Mouse (Mus musculus) frontal cortex, postnatal 25 days (tissue): ENCODE measurements around the gene Atp5c1.
A peak's percentile ranks its signal among the peaks of the same experiment; 100 is the strongest.

ENCODE experiments used
- DNase-seq, 2 experiments: peaks; one replicate each; pipeline ENCODE4 v3.0.0; 2022; ENCODE audit warnings: low spot score in 2 of 2

Gene Atp5c1

DNA sequence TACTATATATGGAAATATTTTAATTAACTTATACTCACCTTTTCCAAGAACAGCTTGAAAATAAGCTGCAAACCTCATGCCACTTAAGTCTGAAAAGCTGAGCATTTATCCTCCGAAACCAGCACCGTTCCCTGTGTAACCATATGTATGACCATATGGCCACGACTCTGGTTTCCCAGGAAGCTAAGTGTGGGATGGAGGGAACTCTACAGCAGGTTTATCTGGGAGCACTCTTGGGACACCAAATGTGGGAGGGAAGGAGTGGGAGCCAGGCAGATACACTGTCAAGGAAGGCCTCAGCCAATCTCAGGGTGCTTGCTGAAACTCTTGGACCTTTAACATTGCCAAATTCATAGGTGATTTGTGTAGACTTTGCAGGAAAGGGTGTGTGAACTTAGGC is 29.4 kb downstream of the Atp5c1 start:
- DNase-seq, result peak in 1 of 2 experiments; percentile 29

DNA sequence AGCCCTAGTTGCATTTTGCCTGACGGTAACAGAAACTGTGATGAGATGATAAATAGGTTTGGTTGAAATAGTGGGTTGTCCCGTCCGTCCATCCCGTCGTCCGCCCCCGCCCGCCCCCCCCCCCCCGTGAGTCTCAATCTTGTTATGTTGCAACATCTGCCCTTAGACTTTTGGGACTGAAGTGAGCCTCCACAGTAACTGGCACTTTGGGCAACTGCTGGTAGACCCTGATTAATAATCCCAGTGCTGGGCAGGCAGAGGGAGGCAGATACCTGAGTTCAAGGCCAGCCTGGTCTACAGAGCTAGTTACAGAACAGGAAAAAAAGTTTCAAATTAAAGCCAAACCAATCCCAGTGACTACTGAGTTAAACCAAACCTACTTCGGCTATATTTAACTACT is 30.9 kb downstream of the Atp5c1 start:
- DNase-seq, result no peak

GRCm38 (mm10) chr2:10048461-10048860 is 31.8 kb downstream of the Atp5c1 start, which contains the start of gene Taf3:
TSS of gene Taf3 (minus strand) at chr2:10048596.
- DNase-seq, result peak; percentile 81 to 82

GRCm38 (mm10) chr2:10047758-10048436 is 32.4 kb downstream of the Atp5c1 start:
- no peak for DNase-seq

GRCm38 (mm10) chr2:10034976-10035375 is 45.3 kb downstream of the Atp5c1 start:
- no peak for DNase-seq

GRCm38 (mm10) chr2:10033684-10034083 is 46.6 kb downstream of the Atp5c1 start:
- no peak for DNase-seq

DNA sequence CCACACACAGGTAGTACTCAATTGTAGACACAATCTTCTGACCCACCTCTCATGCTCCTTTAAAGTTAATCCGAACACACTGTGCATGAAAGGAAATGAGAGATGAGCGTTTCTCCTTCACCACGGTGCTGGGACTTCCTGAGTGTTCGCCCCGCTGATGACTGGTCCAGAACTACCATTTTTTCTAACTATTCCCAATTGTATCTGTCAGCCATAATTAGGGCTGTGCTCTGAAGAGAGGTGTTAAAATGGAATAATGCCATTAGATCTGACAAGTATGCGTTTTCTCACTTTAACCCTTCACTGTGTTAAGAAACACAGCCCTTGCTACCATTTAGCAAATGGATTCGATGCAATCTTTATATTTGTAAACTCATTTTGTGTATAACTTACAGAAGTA is 50.6 kb downstream of the Atp5c1 start:
- DNase-seq, result no peak

- DNase-seq, result no peak
These were observed 56.0 kb downstream of the Atp5c1 start for GRCm38 (mm10) chr2:10024264-10024663.

DNA sequence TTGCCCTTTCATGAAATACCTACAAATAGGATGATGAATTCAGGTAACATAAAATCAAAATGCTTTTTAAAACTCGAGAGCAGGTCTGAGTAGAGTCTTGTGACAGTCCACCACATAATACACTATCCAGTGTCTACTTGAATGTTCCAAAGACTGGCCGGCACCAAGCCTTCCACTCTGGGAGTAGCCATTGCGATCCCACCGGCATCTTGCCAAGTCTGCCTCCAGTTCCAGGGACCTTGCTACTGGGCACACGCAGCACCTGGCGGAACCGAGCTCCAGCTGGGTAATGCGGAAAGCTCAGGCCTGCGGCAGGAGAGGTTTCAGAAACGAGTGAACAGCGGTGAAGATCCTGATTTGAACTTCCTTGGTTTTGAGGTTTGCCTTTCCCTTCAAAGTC is 59.0 kb downstream of the Atp5c1 start:
- no peak for DNase-seq

DNA sequence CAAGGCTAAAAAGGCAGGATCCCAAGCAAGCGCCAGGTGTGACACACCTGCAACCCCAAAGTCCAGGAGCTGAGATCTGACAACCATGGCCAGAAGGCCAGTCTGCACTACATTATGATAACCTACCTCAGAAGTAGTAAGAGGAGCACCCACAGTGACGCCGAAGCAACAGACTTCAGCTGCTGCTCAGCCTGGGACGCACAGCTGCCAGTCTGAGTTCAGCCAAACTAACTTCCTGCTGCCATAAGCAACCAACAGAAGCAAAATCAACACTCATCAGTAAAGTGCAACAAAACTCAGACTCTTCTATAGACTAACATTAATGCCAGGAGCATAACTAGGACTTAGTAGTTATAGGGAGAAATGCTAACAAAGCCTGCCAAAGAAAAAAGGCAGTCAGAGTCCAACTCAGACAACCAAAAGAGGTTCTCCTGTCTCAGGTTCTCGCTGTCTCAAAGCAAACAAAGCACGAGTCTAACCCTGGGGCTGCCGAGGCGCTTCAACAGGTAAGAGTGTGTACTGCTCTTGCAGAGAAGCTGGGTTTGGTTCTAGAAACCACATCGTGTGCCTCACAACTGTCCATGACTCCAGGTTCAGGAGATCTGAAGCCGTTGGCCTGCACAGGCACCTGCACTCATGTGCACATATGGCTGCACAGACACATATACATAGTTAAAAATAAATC is 65.2 kb downstream of the Atp5c1 start:
- DNase-seq, result no peak

DNA sequence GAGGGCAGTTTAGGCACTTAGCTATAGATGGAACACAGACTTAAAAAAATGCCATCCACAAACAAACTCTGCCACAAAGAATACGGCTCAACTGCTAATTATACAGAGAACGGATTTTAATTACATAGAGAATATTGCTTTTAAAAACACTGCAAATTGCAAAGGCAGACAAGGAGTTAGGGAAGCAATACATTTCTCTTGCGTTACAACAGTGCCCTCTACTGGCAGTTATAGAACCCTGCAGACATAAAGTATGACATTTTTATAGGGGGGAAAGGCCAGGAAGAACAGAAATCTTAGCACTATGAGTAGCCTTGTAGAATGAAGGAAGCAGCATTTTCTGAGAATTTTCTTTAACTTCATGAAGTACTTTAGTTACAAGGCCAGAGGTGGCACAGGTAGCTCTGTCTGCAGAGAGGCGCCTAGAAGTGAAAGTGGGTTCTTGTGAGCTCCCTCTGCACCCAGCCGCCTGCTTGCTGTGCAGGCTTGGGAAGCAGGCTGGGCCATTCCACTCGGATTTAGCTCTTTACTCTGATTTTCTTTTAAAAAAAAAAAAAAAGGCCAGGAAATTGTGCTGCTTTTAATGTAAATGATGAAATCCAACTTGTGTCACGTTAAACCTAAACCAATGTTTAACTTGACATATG is 69.9 kb downstream of the Atp5c1 start:
- DNase-seq, result no peak

DNA sequence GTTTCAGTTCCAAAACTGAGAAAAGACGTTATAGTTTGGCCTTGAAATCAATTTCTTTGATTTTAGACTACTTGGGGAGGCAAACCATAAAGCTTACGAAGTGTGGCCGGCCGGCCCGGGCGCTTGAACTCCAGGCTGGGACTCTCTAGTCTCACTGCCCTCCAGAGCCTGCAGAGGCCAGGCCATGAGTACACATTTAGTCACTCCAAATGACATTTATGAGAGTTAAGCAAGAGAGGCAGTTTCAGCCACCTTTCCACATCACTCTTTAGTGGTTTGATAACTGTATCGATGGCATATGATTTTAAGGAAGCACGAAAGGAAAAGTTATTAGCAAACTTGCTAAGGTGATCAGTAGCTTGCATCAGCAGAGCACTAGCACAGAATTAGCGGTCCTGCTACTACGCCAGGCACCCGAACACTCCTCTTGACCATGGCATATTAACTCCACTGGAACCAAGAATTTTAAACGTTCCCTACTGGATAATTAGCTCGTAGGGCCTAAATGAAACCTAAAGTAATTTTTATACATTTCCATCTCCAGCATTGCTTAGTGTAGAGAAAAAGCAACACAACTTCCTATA is 70.5 kb downstream of the Atp5c1 start:
- DNase-seq, result no peak

GRCm38 (mm10) chr2:10008593-10008992 is 71.7 kb downstream of the Atp5c1 start:
- no peak for DNase-seq
